ENCODE assay signal across 9 mouse cellular contexts in genomic region chr5:139724336-139725116, GRCm38 (mm10). TPM values are rescaled to one million over a fixed set of nuclear protein-coding genes. Genes with fewer than 3 reads are reported as not detected.
DNase-seq lines count a peak whose midpoint lies in the region; ATAC-seq and TF ChIP-seq lines count a peak whose summit lies in the region.
"Had no signal": no experiment of that assay in that cellular context is flagged by ENCODE, and none has a peak within 500 bp of the region (broad histone marks: within the 10 kb centered on the region; RNA-seq: fewer than 3 reads in every experiment).

No protein-coding gene starts in this region.

- peak overlapping the region; percentile 14; the same call in 1 of the 2 replicates for H3K4me3 ChIP-seq in forebrain, embryonic 10.5 days
- H3K4me3 ChIP-seq in forebrain, embryonic 16.5 days (replicated peaks; ENCODE audit: low read length), result no peak overlapping the region
- no peak overlapping the region for H3K4me3 ChIP-seq in kidney, embryonic 16.5 days (ENCODE audit: low read length)
- no peak overlapping the region for H3K4me3 ChIP-seq in small intestine, adult 2 months (ENCODE audit: low read depth, low read length)
- H3K4me3 ChIP-seq: forebrain, embryonic 13.5 days had no signal

- H3K27me3 ChIP-seq in forebrain, embryonic 10.5 days (ENCODE audit: poor library complexity, severe bottlenecking), result no peaks in the 10 kb centered on the region
- H3K27me3 ChIP-seq in forebrain, embryonic 16.5 days (replicated peaks; ENCODE audit: control insufficient read depth, insufficient read depth, low read length), result no peaks in the 10 kb centered on the region; the same call in 1 of the 2 replicates
- H3K27me3 ChIP-seq in kidney, embryonic 16.5 days (ENCODE audit: insufficient read depth, low read length), result no peaks in the 10 kb centered on the region
- no peaks in the 10 kb centered on the region for H3K27me3 ChIP-seq in small intestine, adult 2 months (ENCODE audit: control insufficient read depth, insufficient read depth, low read length)
- H3K27me3 ChIP-seq: forebrain, embryonic 13.5 days had no signal

- TF ChIP-seq CTCF in small intestine, adult 2 months (IDR thresholded peaks at IDR 0.05; ENCODE audit: extremely low read depth, insufficient read length, insufficient replicate concordance, low read depth, low read length), result no peak

- no peak for TF ChIP-seq POLR2A in small intestine, adult 2 months (IDR thresholded peaks at IDR 0.05; ENCODE audit: low read depth, low read length)

- peak; percentile 47 for DNase-seq in forebrain, embryonic 10.5 days (ENCODE audit: extremely low spot score, low spot score)
- peak; percentile 52 for DNase-seq in lung, postnatal 10 days
- no peak for DNase-seq in lung, postnatal 14 days
- no peak for DNase-seq in cerebellum, adult 11-12 months
- no peak for DNase-seq in thymus, postnatal 25 days

- WGBS in forebrain, embryonic 10.5 days, result 60% methylated on average over 10 of the region's 10 CpGs
- 61% methylated on average over 10 of the region's 10 CpGs for WGBS in forebrain, embryonic 16.5 days
- 22% methylated on average over 10 of the region's 10 CpGs for WGBS in kidney, embryonic 16.5 days
- 71% methylated on average over 10 of the region's 10 CpGs for WGBS in small intestine, adult 2 months

- no peak overlapping the region for H3K4me2 ChIP-seq in forebrain, embryonic 16.5 days (ENCODE audit: low read length)
- H3K4me2 ChIP-seq in kidney, embryonic 16.5 days (replicated peaks; ENCODE audit: low read depth, low read length), result 0 out of 2 replicates have a peak overlapping the region, but pooled peaks have one; percentile 11
- H3K4me2 ChIP-seq: forebrain, embryonic 13.5 days had no signal

- no peaks in the 10 kb centered on the region for H3K9me3 ChIP-seq in forebrain, embryonic 10.5 days
- H3K9me3 ChIP-seq in forebrain, embryonic 16.5 days (ENCODE audit: control insufficient read depth, low read length), result no peaks in the 10 kb centered on the region
- no peaks in the 10 kb centered on the region for H3K9me3 ChIP-seq in kidney, embryonic 16.5 days (ENCODE audit: low read length)
- H3K9me3 ChIP-seq: forebrain, embryonic 13.5 days had no signal

- peaks cover 35% of the 10 kb centered on the region for H3K4me1 ChIP-seq in forebrain, embryonic 10.5 days
- H3K4me1 ChIP-seq in forebrain, embryonic 16.5 days (replicated peaks; ENCODE audit: control insufficient read depth, insufficient read depth, low read length), result no peaks in the 10 kb centered on the region
- peaks cover 12% of the 10 kb centered on the region for H3K4me1 ChIP-seq in kidney, embryonic 16.5 days (ENCODE audit: insufficient read depth, low read length)
- peaks cover 20% of the 10 kb centered on the region for H3K4me1 ChIP-seq in small intestine, adult 2 months (ENCODE audit: control insufficient read depth, insufficient read depth, insufficient read length, low read length)

- peak overlapping the region; percentile 81 for H3K27ac ChIP-seq in forebrain, embryonic 10.5 days
- no peak overlapping the region for H3K27ac ChIP-seq in forebrain, embryonic 16.5 days (ENCODE audit: low read length)
- H3K27ac ChIP-seq in kidney, embryonic 16.5 days (ENCODE audit: low read length), result 0 out of 2 replicates have a peak overlapping the region, but pooled peaks have one; percentile 54
- H3K27ac ChIP-seq in small intestine, adult 2 months (ENCODE audit: insufficient read depth, low read depth, low read length), result 0 out of 2 replicates have a peak overlapping the region, but pooled peaks have one; percentile 41
- H3K27ac ChIP-seq: forebrain, embryonic 13.5 days had no signal

- no peaks in the 10 kb centered on the region for H3K36me3 ChIP-seq in forebrain, embryonic 10.5 days (replicated peaks)
- H3K36me3 ChIP-seq in forebrain, embryonic 16.5 days (ENCODE audit: control insufficient read depth, insufficient read depth), result no peaks in the 10 kb centered on the region
- H3K36me3 ChIP-seq in kidney, embryonic 16.5 days (ENCODE audit: insufficient read depth, low read length), result no peaks in the 10 kb centered on the region
- peaks cover 3% of the 10 kb centered on the region; the same call in 1 of the 2 replicates for H3K36me3 ChIP-seq in small intestine, adult 2 months (ENCODE audit: control insufficient read depth, insufficient read depth, low read length)

- no peak overlapping the region for H3K9ac ChIP-seq in forebrain, embryonic 16.5 days (replicated peaks; ENCODE audit: low read depth, low read length)
- H3K9ac ChIP-seq in kidney, embryonic 16.5 days (replicated peaks; ENCODE audit: low read length), result peak overlapping the region; percentile 32; the same call in 1 of the 2 replicates
- H3K9ac ChIP-seq: forebrain, embryonic 13.5 days had no signal

- ATAC-seq in forebrain, embryonic 16.5 days, result no peak
- ATAC-seq in kidney, embryonic 16.5 days (ENCODE audit: low FRiP score, low TSS enrichment), result peak; percentile 56
- ATAC-seq: forebrain, embryonic 13.5 days had no signal

RNA-seq across cellular contexts. Expression of gene Micall2, which starts 11.6 kb away (rescaled TPM):
- polyA plus RNA-seq in forebrain, embryonic 10.5 days (2016; fragmentation: Nextera tagmentation; extraction: Ambion mirVana), result 5.9 and 6.9 TPM in 2 replicates
- polyA plus RNA-seq in forebrain, embryonic 16.5 days (2015; fragmentation: Nextera tagmentation; extraction: Ambion mirVana), result 3.8 and 5.7 TPM in 2 replicates
- polyA plus RNA-seq in kidney, embryonic 16.5 days (2015; fragmentation: Nextera tagmentation; extraction: Ambion mirVana), result 5.4 TPM in 2 replicates
- polyA plus RNA-seq in small intestine, adult 2 months (2012; rRNA removed), result 10.5 and 16.9 TPM in 2 replicates

RNA-seq across cellular contexts. Expression of gene Ints1, which starts 50.9 kb away (rescaled TPM):
- polyA plus RNA-seq in forebrain, embryonic 10.5 days (2016; fragmentation: Nextera tagmentation; extraction: Ambion mirVana), result 41.0 and 43.2 TPM in 2 replicates
- 26.7 and 32.3 TPM in 2 replicates for polyA plus RNA-seq in forebrain, embryonic 16.5 days (2015; fragmentation: Nextera tagmentation; extraction: Ambion mirVana)
- polyA plus RNA-seq in kidney, embryonic 16.5 days (2015; fragmentation: Nextera tagmentation; extraction: Ambion mirVana), result 28.3 and 30.4 TPM in 2 replicates
- polyA plus RNA-seq in small intestine, adult 2 months (2012; rRNA removed), result 46.9 and 86.6 TPM in 2 replicates

Comparison
In these comparisons a context has a peak if more than half of its experiments do, and no peak if none do; other contexts are left out.
1. DNase-seq: peak in forebrain, embryonic 10.5 days (single experiment) and lung, postnatal 10 days (single experiment); none in lung, postnatal 14 days (single experiment), cerebellum, adult 11-12 months (single experiment) and thymus, postnatal 25 days (single experiment).